Mouse (Mus musculus): Measurements from ENCODE around the gene Gm20388. TPM values are rescaled to one million over a fixed set of nuclear protein-coding genes. Genes with fewer than 3 reads are reported as not detected.
"Not testable (repeated sequence)": the region's sequence is repeated elsewhere in the genome, so short reads cannot be mapped to it uniquely, and the experiment has no call there.

The Gm20388 gene
- polyA plus RNA-seq, 1 experiment from 2014 or later = 2.5 TPM

- H3K27ac ChIP-seq = no peak overlapping the region
- H3K9me3 ChIP-seq (replicated peaks) = no peaks in the 10 kb centered on the region
- H3K36me3 ChIP-seq = no peaks in the 10 kb centered on the region
- 81% methylated on average over 5 of the region's 5 CpGs for WGBS
- H3K4me3 ChIP-seq = no peak overlapping the region
- no peak for DNase-seq (ENCODE audit: low spot score)
- peaks cover 27% of the 10 kb centered on the region for H3K4me1 ChIP-seq
- H3K27me3 ChIP-seq (ENCODE audit: low read depth, poor library complexity, severe bottlenecking) = no peaks in the 10 kb centered on the region
Observed at GRCm38 (mm10) chr8:123155177-123155576, 3244.5 kb downstream of the Gm20388 start.

- Histone ChIP-seq H3K27ac (no peak overlapping the region), H3K9me3 (replicated peaks) (no peaks in the 10 kb centered on the region), H3K4me1 (peaks cover 27% of the 10 kb centered on the region), H3K36me3 (no peaks in the 10 kb centered on the region), H3K4me3 (no peak overlapping the region), H3K27me3 (ENCODE audit: low read depth, poor library complexity, severe bottlenecking) (no peaks in the 10 kb centered on the region)
- WGBS = 80% methylated on average over 9 of the region's 9 CpGs
- no peak for DNase-seq (ENCODE audit: low spot score)
Observed at GRCm38 (mm10) chr8:123156070-123156773, 3245.6 kb downstream of the Gm20388 start.

- H3K27me3 ChIP-seq (ENCODE audit: low read depth, poor library complexity, severe bottlenecking) = no peaks in the 10 kb centered on the region
- peaks cover 27% of the 10 kb centered on the region for H3K4me1 ChIP-seq
- H3K27ac ChIP-seq = peak within 1 kb of the TSS; percentile 81
- WGBS = 30% methylated on average over 13 of the region's 13 CpGs
- H3K9me3 ChIP-seq (replicated peaks) = no peaks in the 10 kb centered on the region
- no peak for DNase-seq (ENCODE audit: low spot score)
- H3K36me3 ChIP-seq = no peaks in the 10 kb centered on the region
- peak within 1 kb of the TSS; percentile 40 for H3K4me3 ChIP-seq
Observed at GRCm38 (mm10) chr8:123157888-123158465, 3247.3 kb downstream of the Gm20388 start, which contains the start of gene Sult5a1. Gene Sult5a1, minus strand, starts transcription at chr8:123158315.

- no peaks in the 10 kb centered on the region for H3K27me3 ChIP-seq (ENCODE audit: low read depth, poor library complexity, severe bottlenecking)
- H3K4me1 ChIP-seq = peaks cover 27% of the 10 kb centered on the region
- H3K9me3 ChIP-seq (replicated peaks) = peaks cover 13% of the 10 kb centered on the region
- H3K36me3 ChIP-seq = peaks cover 5% of the 10 kb centered on the region; the same call in 1 of the 2 replicates
- 61% methylated on average over 3 of the region's 3 CpGs for WGBS
- H3K27ac ChIP-seq = peak overlapping the region; percentile 53
- H3K4me3 ChIP-seq = no peak overlapping the region
- DNase-seq (ENCODE audit: low spot score) = peak; percentile 56
Observed at GRCm38 (mm10) chr8:123181391-123181790, 3270.8 kb downstream of the Gm20388 start.

- Histone ChIP-seq H3K9me3 (replicated peaks) (no peaks in the 10 kb centered on the region), H3K4me1 (peaks cover 57% of the 10 kb centered on the region), H3K27ac (peak within 1 kb of the TSS; percentile 87), H3K36me3 (no peaks in the 10 kb centered on the region), H3K4me3 (peak within 1 kb of the TSS; percentile 17), H3K27me3 (ENCODE audit: low read depth, poor library complexity, severe bottlenecking) (no peaks in the 10 kb centered on the region)
- DNase-seq (ENCODE audit: low spot score) = peak; percentile 73
- 18% methylated on average over 19 of the region's 19 CpGs for WGBS
Observed at GRCm38 (mm10) chr8:123185566-123186409, 3275.1 kb downstream of the Gm20388 start, which contains the start of gene Dpep1. Gene Dpep1, plus strand, starts transcription at chr8:123186242.

GRCm38 (mm10) chr8:123188006-123188405 lies 3277.4 kb downstream of the Gm20388 start:
- no peaks in the 10 kb centered on the region for H3K27me3 ChIP-seq (ENCODE audit: low read depth, poor library complexity, severe bottlenecking)
- no peaks in the 10 kb centered on the region for H3K9me3 ChIP-seq (replicated peaks)
- H3K27ac ChIP-seq = peak overlapping the region; percentile 4; the same call in 1 of the 2 replicates
- WGBS = 93% methylated on average over 2 of the region's 2 CpGs
- no peak for DNase-seq (ENCODE audit: low spot score)
- H3K4me3 ChIP-seq = no peak overlapping the region
- no peaks in the 10 kb centered on the region for H3K36me3 ChIP-seq
- peaks cover 53% of the 10 kb centered on the region for H3K4me1 ChIP-seq

GRCm38 (mm10) chr8:123188841-123189240 lies 3278.2 kb downstream of the Gm20388 start:
- no peak for DNase-seq (ENCODE audit: low spot score)
- peaks cover 53% of the 10 kb centered on the region for H3K4me1 ChIP-seq
- no peaks in the 10 kb centered on the region for H3K27me3 ChIP-seq (ENCODE audit: low read depth, poor library complexity, severe bottlenecking)
- H3K27ac ChIP-seq = no peak overlapping the region
- 84% methylated on average over 7 of the region's 7 CpGs for WGBS
- H3K36me3 ChIP-seq = no peaks in the 10 kb centered on the region
- H3K9me3 ChIP-seq (replicated peaks) = no peaks in the 10 kb centered on the region
- H3K4me3 ChIP-seq = no peak overlapping the region

- Histone ChIP-seq H3K4me1 (peaks cover 41% of the 10 kb centered on the region), H3K36me3 (no peaks in the 10 kb centered on the region), H3K27ac (no peak overlapping the region; the same call in 1 of the 2 replicates), H3K9me3 (replicated peaks) (no peaks in the 10 kb centered on the region), H3K4me3 (no peak overlapping the region), H3K27me3 (ENCODE audit: low read depth, poor library complexity, severe bottlenecking) (no peaks in the 10 kb centered on the region)
- WGBS = 2% methylated on average over 9 of the region's 9 CpGs
- DNase-seq (ENCODE audit: low spot score) = peak; percentile 80
Observed at GRCm38 (mm10) chr8:123190678-123191077, 3280.0 kb downstream of the Gm20388 start.

GRCm38 (mm10) chr8:123191908-123192307 lies 3281.3 kb downstream of the Gm20388 start:
- Histone ChIP-seq H3K4me1 (peaks cover 28% of the 10 kb centered on the region), H3K27me3 (ENCODE audit: low read depth, poor library complexity, severe bottlenecking) (no peaks in the 10 kb centered on the region), H3K36me3 (no peaks in the 10 kb centered on the region), H3K27ac (no peak overlapping the region), H3K9me3 (replicated peaks) (no peaks in the 10 kb centered on the region), H3K4me3 (no peak overlapping the region)
- DNase-seq (ENCODE audit: low spot score) = no peak
- WGBS = 59% methylated on average over 8 of the region's 8 CpGs

GRCm38 (mm10) chr8:123193771-123194170 lies 3283.1 kb downstream of the Gm20388 start:
- H3K4me1 ChIP-seq = peaks cover 11% of the 10 kb centered on the region
- no peak for DNase-seq (ENCODE audit: low spot score)
- H3K9me3 ChIP-seq (replicated peaks) = no peaks in the 10 kb centered on the region
- H3K27me3 ChIP-seq (ENCODE audit: low read depth, poor library complexity, severe bottlenecking) = no peaks in the 10 kb centered on the region
- no peak overlapping the region for H3K27ac ChIP-seq
- no peaks in the 10 kb centered on the region for H3K36me3 ChIP-seq
- H3K4me3 ChIP-seq = no peak overlapping the region
- 88% methylated on average over 9 of the region's 9 CpGs for WGBS

- not testable (repeated sequence) for H3K4me3 ChIP-seq; H3K27ac ChIP-seq; H3K4me1 ChIP-seq; H3K36me3 ChIP-seq; DNase-seq (ENCODE audit: low spot score); H3K27me3 ChIP-seq (ENCODE audit: low read depth, poor library complexity, severe bottlenecking); H3K9me3 ChIP-seq (replicated peaks)
- 74% methylated on average over 5 of the region's 5 CpGs for WGBS
Observed at GRCm38 (mm10) chr8:123197016-123197415, 3286.4 kb downstream of the Gm20388 start.

GRCm38 (mm10) chr8:123199864-123200263 lies 3289.2 kb downstream of the Gm20388 start:
- Histone ChIP-seq H3K36me3 (peaks cover 15% of the 10 kb centered on the region), H3K27me3 (ENCODE audit: low read depth, poor library complexity, severe bottlenecking) (no peaks in the 10 kb centered on the region), H3K4me1 (no peaks in the 10 kb centered on the region), H3K27ac (no peak overlapping the region), H3K9me3 (replicated peaks) (no peaks in the 10 kb centered on the region), H3K4me3 (no peak overlapping the region)
- DNase-seq (ENCODE audit: low spot score) = no peak
- 75% methylated on average over 14 of the region's 14 CpGs for WGBS

- no peaks in the 10 kb centered on the region for H3K9me3 ChIP-seq (replicated peaks)
- H3K4me3 ChIP-seq = no peak overlapping the region
- H3K27ac ChIP-seq = no peak overlapping the region
- H3K36me3 ChIP-seq = peaks cover 37% of the 10 kb centered on the region
- 32% methylated on average over 5 of the region's 5 CpGs for WGBS
- no peaks in the 10 kb centered on the region for H3K4me1 ChIP-seq
- H3K27me3 ChIP-seq (ENCODE audit: low read depth, poor library complexity, severe bottlenecking) = no peaks in the 10 kb centered on the region
- DNase-seq (ENCODE audit: low spot score) = peak; percentile 87
Observed at GRCm38 (mm10) chr8:123202288-123202687, 3291.6 kb downstream of the Gm20388 start.
